Comparison of ENCODE assay signal across 9 mouse cellular contexts in genomic region chr7:133003421-133003820, GRCm38 (mm10).
DNase-seq lines count a peak whose midpoint lies in the region; ATAC-seq lines count a peak whose summit lies in the region.
"Had no signal": no experiment of that assay in that cellular context is flagged by ENCODE, and none has a peak within 500 bp of the region (broad histone marks: within the 10 kb centered on the region; RNA-seq: fewer than 3 reads in every experiment).

No protein-coding gene starts in this region.

- peaks cover 13% of the 10 kb centered on the region for H3K36me3 ChIP-seq in heart, embryonic 15.5 days

- H3K4me3 ChIP-seq in heart, embryonic 15.5 days = no peak overlapping the region
- H3K4me3 ChIP-seq: neural tube, embryonic 12.5 days had no signal

- ATAC-seq in heart, embryonic 15.5 days (replicated peaks; ENCODE audit: insufficient number of reproducible peaks, insufficient read depth, low FRiP score, low read depth) = 0 out of 2 replicates have a peak, but pooled peaks have one; percentile 30

- no peak overlapping the region for H3K27ac ChIP-seq in heart, embryonic 15.5 days
- H3K27ac ChIP-seq: neural tube, embryonic 12.5 days had no signal

- DNase-seq in ES-CJ7 (ENCODE audit: low read depth, low spot score) = peak; percentile 75
- peak; percentile 70 for DNase-seq in adrenal gland, adult 8-10 months
- peak; percentile 16 for DNase-seq in embryo, embryonic 11.5 days (ENCODE audit: low read depth, low spot score)
- DNase-seq in layer of hippocampus, postnatal 36 days = peak; percentile 84 to 87
- peak; percentile 81 to 85 for DNase-seq in lung, postnatal 4 days
- peak; percentile 83 for DNase-seq in skeletal muscle tissue, adult 2 months (ENCODE audit: low read depth, low spot score)
- DNase-seq in yolk sac, embryonic 10.5 days (ENCODE audit: low spot score) = peak; percentile 32

- H3K4me1 ChIP-seq in heart, embryonic 15.5 days (replicated peaks) = peaks cover 42% of the 10 kb centered on the region

- WGBS in heart, embryonic 15.5 days = 15% methylated on average over 3 of the region's 3 CpGs

- no peaks in the 10 kb centered on the region for H3K9me3 ChIP-seq in heart, embryonic 15.5 days (replicated peaks)
- H3K9me3 ChIP-seq: neural tube, embryonic 12.5 days had no signal

- no peak overlapping the region for H3K4me2 ChIP-seq in heart, embryonic 15.5 days
- H3K4me2 ChIP-seq: neural tube, embryonic 12.5 days had no signal

- no peak overlapping the region for H3K9ac ChIP-seq in heart, embryonic 15.5 days
- H3K9ac ChIP-seq: neural tube, embryonic 12.5 days had no signal

- H3K27me3 ChIP-seq in heart, embryonic 15.5 days = no peaks in the 10 kb centered on the region
- H3K27me3 ChIP-seq: neural tube, embryonic 12.5 days had no signal

Comparison
In these comparisons a context has a peak if more than half of its experiments do, and no peak if none do; other contexts are left out.
1. DNase-seq: peak in every context shown above with its lines; median percentile 86 in layer of hippocampus, postnatal 36 days; 83 in lung, postnatal 4 days; 83 in skeletal muscle tissue, adult 2 months; 75 in ES-CJ7; 70 in adrenal gland, adult 8-10 months; 32 in yolk sac, embryonic 10.5 days; 16 in embryo, embryonic 11.5 days.